In genomic region chr5:41893351-41893750, GRCm38 (mm10) we compare ENCODE assay signal across 15 mouse cellular contexts. TPM values are rescaled to one million over a fixed set of nuclear protein-coding genes. Genes with fewer than 3 reads are reported as not detected.
DNase-seq lines count a peak whose midpoint lies in the region.
"Had no signal": no experiment of that assay in that cellular context is flagged by ENCODE, and none has a peak within 500 bp of the region (broad histone marks: within the 10 kb centered on the region; RNA-seq: fewer than 3 reads in every experiment).

No protein-coding gene starts in this region.

- peak; percentile 83 for DNase-seq in ES-CJ7 (ENCODE audit: low read depth, low spot score)
- DNase-seq in MEL-GATA-1-ER (ENCODE audit: extremely low read depth, low read depth), result peak; percentile 11
- DNase-seq in ZHBTc4 (ENCODE audit: low read depth, low spot score), result peak; percentile 77
- DNase-seq in heart, adult 18-20 months, result no peak
- no peak for DNase-seq in cerebellum, adult 9-10 months
- DNase-seq: adrenal gland, adult 2 months; adrenal gland, postnatal 10 days; adrenal gland, postnatal 25 days; B cell, adult 2 months; cerebellum, adult 11 months; cerebellum, adult 18-20 months; cerebellum, adult 8-10 months; cerebellum, postnatal 10 days; cerebellum, postnatal 25 days; embryo, embryonic 11 days had no signal

RNA-seq across cellular contexts. Expression of gene Bod1l, which starts 49.2 kb away (rescaled TPM):
- total RNA-seq in heart, adult 18-20 months (2021), result 10 to 100 TPM; 16.5 to 18.9 TPM

Comparison
In these comparisons a context has a peak if more than half of its experiments do, and no peak if none do; other contexts are left out.
1. DNase-seq: peak in ES-CJ7 (single experiment), MEL-GATA-1-ER (single experiment) and ZHBTc4 (single experiment); none in heart, adult 18-20 months (0 of 2) and cerebellum, adult 9-10 months (single experiment).